Mouse (Mus musculus): ENCODE measurements around the gene Zfp341. TPM values are rescaled to one million over a fixed set of nuclear protein-coding genes. Genes with fewer than 3 reads are reported as not detected.

Zfp341 gene
- polyA plus RNA-seq, 1 experiment, result 3.4 TPM

GRCm38 (mm10) chr2:154609050-154609767 is 3.9 kb upstream of the Zfp341 start:
- Histone ChIP-seq H3K27me3 (ENCODE audit: control insufficient read depth, insufficient read depth, insufficient read length) (peaks cover 4% of the 10 kb centered on the region), H3K4me3 (no peak overlapping the region), H3K4me2 (ENCODE audit: low read depth) (no peak overlapping the region), H3K79me2 (ENCODE audit: control insufficient read depth, insufficient read depth) (no peaks in the 10 kb centered on the region), H3ac (ENCODE audit: control insufficient read depth, insufficient read length) (no peak overlapping the region), H3K36me3 (ENCODE audit: control insufficient read depth, insufficient read depth) (no peaks in the 10 kb centered on the region)
- TF ChIP-seq MAX (IDR thresholded peaks at IDR 0.05; ENCODE audit: low read depth) (no peak), E2F4 (IDR thresholded peaks at IDR 0.05; ENCODE audit: insufficient read depth) (no peak), POLR2AphosphoS2 (IDR thresholded peaks at IDR 0.05; ENCODE audit: insufficient read length, low read depth) (no peak), TCF3 (IDR thresholded peaks at IDR 0.05; ENCODE audit: insufficient read length, low read depth) (no peak), SRF (IDR thresholded peaks at IDR 0.05; ENCODE audit: control insufficient read depth, insufficient read length, low read depth) (no peak)

GRCm38 (mm10) chr2:154614841-154615576 is 1.9 kb downstream of the Zfp341 start:
- H3K4me3 ChIP-seq, result no peak overlapping the region
- no peaks in the 10 kb centered on the region for H3K36me3 ChIP-seq (ENCODE audit: control insufficient read depth, insufficient read depth)
- no peak overlapping the region for H3K4me2 ChIP-seq (ENCODE audit: low read depth)
- no peaks in the 10 kb centered on the region for H3K27me3 ChIP-seq (ENCODE audit: control insufficient read depth, insufficient read depth, insufficient read length)
- TF ChIP-seq MYOG (IDR thresholded peaks at IDR 0.05; ENCODE audit: control insufficient read depth in 1 of 3, insufficient read depth in 1 of 3, insufficient read length in 2 of 3, low read depth in 2 of 3), result no peak
- no peak overlapping the region for H3ac ChIP-seq (ENCODE audit: control insufficient read depth, insufficient read length)
- H3K79me2 ChIP-seq (ENCODE audit: control insufficient read depth, insufficient read depth), result no peaks in the 10 kb centered on the region

- no peak for TF ChIP-seq MYOD1 (IDR thresholded peaks at IDR 0.05; ENCODE audit: control insufficient read depth in 1 of 3, insufficient read length in 2 of 3, low read depth in 2 of 3)
- TF ChIP-seq CEBPB (IDR thresholded peaks at IDR 0.05; ENCODE audit: insufficient read depth, poor library complexity, severe bottlenecking), result no peak
- TF ChIP-seq MYOG (IDR thresholded peaks at IDR 0.05; ENCODE audit: control insufficient read depth in 1 of 3, insufficient read depth in 1 of 3, insufficient read length in 2 of 3, low read depth in 2 of 3), result no peak
- TF ChIP-seq TCF3 (IDR thresholded peaks at IDR 0.05; ENCODE audit: insufficient read length, low read depth), result no peak
- no peak for TF ChIP-seq SRF (IDR thresholded peaks at IDR 0.05; ENCODE audit: control insufficient read depth, insufficient read length, low read depth)
- H3K4me2 ChIP-seq (ENCODE audit: low read depth), result no peak overlapping the region
- no peaks in the 10 kb centered on the region for H3K36me3 ChIP-seq (ENCODE audit: control insufficient read depth, insufficient read depth)
- H3K4me3 ChIP-seq, result no peak overlapping the region
- no peaks in the 10 kb centered on the region for H3K79me2 ChIP-seq (ENCODE audit: control insufficient read depth, insufficient read depth)
- H3K27me3 ChIP-seq (ENCODE audit: control insufficient read depth, insufficient read depth, insufficient read length), result no peaks in the 10 kb centered on the region
- H3ac ChIP-seq (ENCODE audit: control insufficient read depth, insufficient read length), result no peak overlapping the region
These were observed 2.6 kb downstream of the Zfp341 start for GRCm38 (mm10) chr2:154615674-154616073.

GRCm38 (mm10) chr2:154617061-154617460 is 4.0 kb downstream of the Zfp341 start:
- TF ChIP-seq CEBPB (IDR thresholded peaks at IDR 0.05; ENCODE audit: insufficient read depth, poor library complexity, severe bottlenecking) (no peak), POLR2AphosphoS2 (IDR thresholded peaks at IDR 0.05; ENCODE audit: insufficient read length, low read depth) (no peak), TCF12 (IDR thresholded peaks at IDR 0.05; ENCODE audit: insufficient read depth, poor library complexity, severe bottlenecking) (no peak), TCF3 (IDR thresholded peaks at IDR 0.05; ENCODE audit: insufficient read length, low read depth) (no peak), USF1 (IDR thresholded peaks at IDR 0.05; ENCODE audit: low read depth) (no peak), REST (IDR thresholded peaks at IDR 0.05; ENCODE audit: insufficient read depth, insufficient read length) (no peak), MAX (IDR thresholded peaks at IDR 0.05; ENCODE audit: low read depth) (no peak), MYOG (IDR thresholded peaks at IDR 0.05; ENCODE audit: control insufficient read depth in 1 of 3, insufficient read depth in 1 of 3, insufficient read length in 2 of 3, low read depth in 2 of 3) (no peak), SRF (IDR thresholded peaks at IDR 0.05; ENCODE audit: control insufficient read depth, insufficient read length, low read depth) (no peak), POLR2A (IDR thresholded peaks at IDR 0.05; ENCODE audit: insufficient read length, low read depth) (no peak), MYOD1 (IDR thresholded peaks at IDR 0.05; ENCODE audit: control insufficient read depth in 1 of 3, insufficient read length in 2 of 3, low read depth in 2 of 3) (no peak), E2F4 (IDR thresholded peaks at IDR 0.05; ENCODE audit: insufficient read depth) (no peak)
- H3K27me3 ChIP-seq (ENCODE audit: control insufficient read depth, insufficient read depth, insufficient read length), result no peaks in the 10 kb centered on the region
- no peaks in the 10 kb centered on the region for H3K36me3 ChIP-seq (ENCODE audit: control insufficient read depth, insufficient read depth)
- H3ac ChIP-seq (ENCODE audit: control insufficient read depth, insufficient read length), result no peak overlapping the region
- H3K79me2 ChIP-seq (ENCODE audit: control insufficient read depth, insufficient read depth), result no peaks in the 10 kb centered on the region
- no peak overlapping the region for H3K4me2 ChIP-seq (ENCODE audit: low read depth)
- H3K4me3 ChIP-seq, result no peak overlapping the region

GRCm38 (mm10) chr2:154621684-154622083 is 8.6 kb downstream of the Zfp341 start:
- Histone ChIP-seq H3ac (ENCODE audit: control insufficient read depth, insufficient read length) (no peak overlapping the region), H3K36me3 (ENCODE audit: control insufficient read depth, insufficient read depth) (peaks cover 7% of the 10 kb centered on the region), H3K27me3 (ENCODE audit: control insufficient read depth, insufficient read depth, insufficient read length) (no peaks in the 10 kb centered on the region), H3K4me2 (ENCODE audit: low read depth) (no peak overlapping the region), H3K4me3 (no peak overlapping the region), H3K79me2 (ENCODE audit: control insufficient read depth, insufficient read depth) (no peaks in the 10 kb centered on the region)
- TF ChIP-seq MYOD1 (IDR thresholded peaks at IDR 0.05; ENCODE audit: control insufficient read depth in 1 of 3, insufficient read length in 2 of 3, low read depth in 2 of 3), result peak in 2 of 3 experiments; percentile 87 to 92
- TF ChIP-seq E2F4 (IDR thresholded peaks at IDR 0.05; ENCODE audit: insufficient read depth), result no peak
- TF ChIP-seq MYOG (IDR thresholded peaks at IDR 0.05; ENCODE audit: control insufficient read depth in 1 of 3, insufficient read depth in 1 of 3, insufficient read length in 2 of 3, low read depth in 2 of 3), result peak in 2 of 3 experiments; percentile 62 to 77
- no peak for TF ChIP-seq MAX (IDR thresholded peaks at IDR 0.05; ENCODE audit: low read depth)

Measured in myocyte (in vitro differentiated cells).